Mouse (Mus musculus): ENCODE data around the gene B4galt1.
"Not testable (repeated sequence)": the region's sequence is repeated elsewhere in the genome, so short reads cannot be mapped to it uniquely, and the experiment has no call there.

Gene B4galt1

GRCm38 (mm10) chr4:40820024-40820423, 33.8 kb downstream of the B4galt1 start:
- no peak for ATAC-seq (ENCODE audit: low TSS enrichment)

GRCm38 (mm10) chr4:40819151-40819550, 34.7 kb downstream of the B4galt1 start:
- ATAC-seq (ENCODE audit: low TSS enrichment), result no peak

- no peak for ATAC-seq (ENCODE audit: low TSS enrichment)
Measured at GRCm38 (mm10) chr4:40818421-40818820, 35.4 kb downstream of the B4galt1 start.

- ATAC-seq (ENCODE audit: low TSS enrichment), result no peak
Measured at GRCm38 (mm10) chr4:40817936-40818335, 35.9 kb downstream of the B4galt1 start.

GRCm38 (mm10) chr4:40815775-40816372, 37.9 kb downstream of the B4galt1 start:
- ATAC-seq (ENCODE audit: low TSS enrichment), result no peak

GRCm38 (mm10) chr4:40815120-40815519, 38.7 kb downstream of the B4galt1 start:
- no peak for ATAC-seq (ENCODE audit: low TSS enrichment)

- no peak for ATAC-seq (ENCODE audit: low TSS enrichment)
Measured at GRCm38 (mm10) chr4:40814359-40814758, 39.4 kb downstream of the B4galt1 start.

DNA sequence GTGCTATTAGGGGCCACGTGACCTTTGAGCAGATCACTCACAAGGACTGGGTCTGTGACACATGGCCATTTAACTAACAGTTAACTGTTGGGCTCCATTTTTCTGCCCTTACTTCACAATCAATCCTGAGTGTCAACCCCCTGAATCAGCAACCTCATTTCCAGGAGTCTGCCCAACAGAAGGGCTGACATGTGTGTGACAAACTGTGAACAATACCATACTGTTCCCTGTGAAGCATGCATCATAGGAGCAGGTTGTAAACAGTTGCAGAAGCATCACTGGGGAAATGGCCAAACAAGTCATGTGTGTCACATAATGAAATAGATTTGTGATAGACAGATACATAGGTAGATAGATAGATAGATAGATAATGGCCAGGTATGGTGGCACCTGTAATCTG, 40.9 kb downstream of the B4galt1 start:
- no peak for ATAC-seq (ENCODE audit: low TSS enrichment)

GRCm38 (mm10) chr4:40810481-40810880, 43.3 kb downstream of the B4galt1 start:
- no peak for ATAC-seq (ENCODE audit: low TSS enrichment)

GRCm38 (mm10) chr4:40807382-40807781, 46.4 kb downstream of the B4galt1 start:
- no peak for ATAC-seq (ENCODE audit: low TSS enrichment)

DNA sequence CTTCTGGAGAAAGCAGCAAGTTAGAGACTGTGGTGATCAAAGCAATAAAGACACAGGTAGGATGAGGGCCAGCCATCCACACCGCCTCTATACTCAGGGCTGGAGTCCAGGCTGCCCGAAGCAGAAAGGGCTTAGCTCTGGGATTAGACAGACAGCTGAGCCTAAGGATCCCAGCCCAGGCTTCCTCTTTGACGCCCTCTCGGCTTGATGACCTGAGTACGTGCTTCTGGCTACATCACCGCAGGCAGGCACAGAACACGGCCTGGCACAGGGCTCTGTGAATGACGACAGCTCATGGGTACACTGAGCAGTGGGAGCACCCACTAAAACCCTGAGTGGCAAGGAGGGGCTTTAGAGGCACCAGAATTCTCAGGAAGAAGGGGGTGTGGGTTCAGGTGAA, 48.4 kb downstream of the B4galt1 start:
- no peak for ATAC-seq (ENCODE audit: low TSS enrichment)

- ATAC-seq (ENCODE audit: low TSS enrichment), result no peak
Measured at GRCm38 (mm10) chr4:40802787-40803186, 51.0 kb downstream of the B4galt1 start.

GRCm38 (mm10) chr4:40801908-40802307, 51.9 kb downstream of the B4galt1 start:
- ATAC-seq (ENCODE audit: low TSS enrichment), result no peak

GRCm38 (mm10) chr4:40800873-40801272, 52.9 kb downstream of the B4galt1 start:
- no peak for ATAC-seq (ENCODE audit: low TSS enrichment)

DNA sequence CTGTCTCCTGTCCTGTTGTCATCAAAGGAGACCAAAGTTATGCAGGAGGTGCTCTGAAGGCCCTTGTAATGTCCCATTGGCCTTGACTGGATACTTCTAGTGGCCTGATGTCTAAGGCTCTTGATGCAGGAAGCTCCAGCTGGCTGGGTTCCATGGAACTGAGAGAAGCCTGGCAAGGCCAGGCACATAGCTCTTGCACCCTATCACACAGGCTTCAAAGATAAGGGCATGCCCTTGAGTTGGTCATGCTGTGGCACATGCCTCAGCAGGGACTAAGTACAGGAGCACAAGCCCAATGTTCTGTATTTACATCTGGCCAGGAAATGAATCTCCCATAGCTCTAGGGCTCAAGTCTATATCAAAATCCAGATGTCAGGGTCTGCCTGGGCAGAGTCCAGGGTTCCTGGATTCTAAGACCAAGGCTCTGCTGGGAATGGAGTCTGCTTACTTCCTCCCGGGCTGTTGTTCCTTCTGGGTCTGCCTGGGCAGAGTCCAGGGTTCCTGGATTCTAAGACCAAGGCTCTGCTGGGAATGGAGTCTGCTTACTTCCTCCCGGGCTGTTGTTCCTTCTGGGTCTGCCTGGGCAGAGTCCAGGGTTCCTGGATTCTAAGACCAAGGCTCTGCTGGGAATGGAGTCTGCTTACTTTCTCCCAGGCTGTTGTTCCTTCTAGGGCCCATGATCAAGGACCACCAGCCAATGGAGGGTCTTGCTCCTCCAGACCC, 54.8 kb downstream of the B4galt1 start:
- not testable (repeated sequence) for ATAC-seq (ENCODE audit: low TSS enrichment)

DNA sequence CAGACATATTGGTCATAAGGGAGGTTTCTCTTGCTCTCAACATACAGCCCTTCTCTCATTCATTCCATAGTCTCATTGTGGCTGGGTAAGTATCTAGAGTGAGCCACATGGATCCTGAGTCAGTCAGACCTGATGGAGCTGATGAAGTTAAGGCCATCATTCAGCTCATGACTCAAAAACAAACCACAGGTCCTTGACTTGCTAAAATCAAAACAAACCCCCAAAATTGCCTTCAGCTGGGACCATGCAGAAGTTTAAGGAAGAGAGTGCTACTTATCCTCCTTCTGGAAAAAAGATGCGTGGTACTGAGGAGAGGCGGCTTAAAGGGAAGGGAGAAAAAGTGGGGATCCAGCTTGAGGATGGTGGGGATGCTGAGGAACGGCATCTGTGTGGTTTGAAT, 58.0 kb downstream of the B4galt1 start:
- no peak for ATAC-seq (ENCODE audit: low TSS enrichment)

- no peak for ATAC-seq (ENCODE audit: low TSS enrichment)
Measured at GRCm38 (mm10) chr4:40794320-40794719, 59.5 kb downstream of the B4galt1 start.

DNA sequence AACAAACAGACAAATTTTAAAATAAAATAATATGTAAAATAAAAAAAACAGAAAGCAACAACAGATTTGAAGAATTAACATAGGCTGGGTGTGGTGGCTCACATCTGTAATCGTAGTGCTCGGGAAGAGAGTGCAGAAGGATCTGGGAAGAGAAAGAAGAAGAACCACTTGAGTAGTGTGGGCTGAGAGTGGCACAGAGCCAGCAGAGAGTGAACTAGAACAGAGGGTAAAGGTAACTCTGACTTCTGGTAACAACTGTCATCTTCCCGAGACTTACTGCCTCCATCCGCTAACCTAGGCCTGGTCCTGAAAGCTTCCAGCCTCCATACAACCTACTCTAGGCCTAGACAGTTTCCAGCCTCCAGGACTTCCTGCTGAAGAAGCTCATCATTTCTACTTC, 62.6 kb downstream of the B4galt1 start:
- no peak for ATAC-seq (ENCODE audit: low TSS enrichment)

- no peak for ATAC-seq (ENCODE audit: low TSS enrichment)
Measured at GRCm38 (mm10) chr4:40786578-40786977, 67.2 kb downstream of the B4galt1 start.

DNA sequence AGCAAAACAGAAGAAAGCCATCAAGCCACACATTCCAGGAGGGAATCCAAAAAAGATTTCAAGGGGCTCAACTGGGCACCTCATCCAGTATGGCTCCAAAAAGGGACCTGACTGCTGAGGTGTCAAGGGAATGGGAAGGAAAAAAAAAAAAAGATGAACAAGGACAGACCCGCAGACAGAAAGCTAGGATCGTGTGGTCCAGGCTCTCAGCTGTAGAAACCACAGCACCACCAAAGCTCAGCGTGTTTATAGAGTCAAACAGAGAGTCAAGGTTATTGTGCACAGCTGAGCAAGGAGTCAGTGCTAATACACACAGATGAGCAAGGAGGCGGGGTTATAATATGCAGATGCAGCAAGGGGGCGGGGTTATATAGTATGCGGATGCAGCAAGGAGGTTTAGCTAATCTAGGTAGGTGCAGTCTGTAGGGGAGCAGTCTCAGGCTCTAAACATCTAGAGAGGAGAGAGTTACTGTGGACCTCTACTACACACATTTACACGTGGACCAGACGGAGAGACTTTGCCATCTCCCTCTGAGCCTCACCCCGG, 68.1 kb downstream of the B4galt1 start:
- ATAC-seq (ENCODE audit: low TSS enrichment), result no peak

DNA sequence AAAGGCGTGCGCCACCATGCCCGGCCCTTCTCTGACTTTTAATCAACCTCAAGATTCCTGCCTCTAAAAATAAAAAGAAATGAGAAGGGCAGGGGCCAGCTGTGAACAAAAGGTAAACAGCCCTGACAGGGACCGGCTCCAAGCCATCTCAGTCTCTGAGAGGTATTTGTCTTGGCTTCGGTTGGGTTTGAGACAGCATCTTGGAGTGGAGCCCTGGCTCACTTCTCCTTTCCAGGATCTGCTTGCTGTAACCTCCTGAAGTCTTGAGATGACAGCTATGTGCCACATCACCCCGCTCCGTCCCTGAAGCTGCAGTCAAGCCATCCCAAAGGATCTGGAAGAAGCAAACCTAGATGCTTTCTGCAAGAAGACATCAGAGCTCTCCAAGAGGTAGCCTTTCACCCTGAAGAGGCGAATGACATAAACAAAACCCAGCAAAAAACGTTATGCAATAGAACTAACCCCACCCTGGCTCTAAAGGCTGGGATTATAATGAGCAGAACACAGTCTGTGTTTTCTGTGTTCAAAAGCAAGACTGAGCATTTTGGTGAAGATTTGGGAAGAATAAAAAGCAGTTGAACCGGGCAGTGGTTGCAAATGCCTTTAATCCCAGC, 69.1 kb downstream of the B4galt1 start:
- ATAC-seq (ENCODE audit: low TSS enrichment), result no peak

GRCm38 (mm10) chr4:40783049-40783448, 70.8 kb downstream of the B4galt1 start:
- ATAC-seq (ENCODE audit: low TSS enrichment), result no peak
